Mouse (Mus musculus): ENCODE results near the gene Ankrd2. TPM values are rescaled to one million over a fixed set of nuclear protein-coding genes. Genes with fewer than 3 reads are reported as not detected.

Ankrd2 gene
- total and polyA plus RNA-seq, 3 experiments: not detected

DNA sequence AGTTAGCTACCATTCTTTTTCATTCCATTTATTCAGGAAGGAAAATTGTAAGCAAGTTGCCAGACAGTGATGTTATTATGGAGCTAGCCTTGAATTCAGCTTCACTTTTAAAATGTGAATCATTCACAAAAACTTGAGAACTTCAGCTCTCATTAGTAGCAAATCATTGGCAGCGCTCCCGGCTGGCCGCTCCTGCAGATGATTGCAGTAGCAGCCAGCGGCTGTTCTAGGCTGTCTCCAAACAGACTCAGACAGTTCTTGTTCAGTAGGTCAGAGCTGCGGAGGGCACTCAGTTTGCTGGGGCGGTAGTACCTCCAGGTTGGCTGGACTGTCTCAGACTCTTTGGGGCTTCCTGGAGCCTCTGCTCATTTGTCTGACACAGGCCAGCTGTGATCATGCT lies 42.3 kb upstream of the Ankrd2 start:
- no peak for TF ChIP-seq MAX (IDR thresholded peaks at IDR 0.05; ENCODE audit: low read length)
- no peak for TF ChIP-seq USF2 (IDR thresholded peaks at IDR 0.05; ENCODE audit: borderline replicate concordance in 1 of 2, insufficient read depth in 1 of 2, low read depth in 1 of 2, low read length in 2 of 2)
- no peak for TF ChIP-seq POLR2A (IDR thresholded peaks at IDR 0.05; ENCODE audit: control insufficient read depth in 1 of 2, insufficient read depth in 1 of 2, low read depth in 1 of 2, low read length in 2 of 2, poor library complexity in 1 of 2)
- no peak overlapping the region for H3K9ac ChIP-seq (ENCODE audit: control insufficient read depth, low read depth, low read length, poor library complexity, severe bottlenecking)
- H3K4me3 ChIP-seq (ENCODE audit: control insufficient read depth in 1 of 2, insufficient read depth in 1 of 2, low read depth in 2 of 2, low read length in 2 of 2): no peak overlapping the region
- no peak overlapping the region for H3K27ac ChIP-seq (ENCODE audit: control insufficient read depth, low read depth, low read length)
- no peaks in the 10 kb centered on the region for H3K27me3 ChIP-seq (ENCODE audit: control insufficient read depth in 1 of 2, insufficient read depth in 2 of 2, low read length in 2 of 2)
- H3K79me2 ChIP-seq (ENCODE audit: control insufficient read depth, insufficient read depth, low read length, poor library complexity): no peaks in the 10 kb centered on the region
- no peaks in the 10 kb centered on the region for H3K4me1 ChIP-seq (ENCODE audit: control insufficient read depth in 1 of 2, insufficient read depth in 2 of 2, low read length in 2 of 2)
- H3K9me3 ChIP-seq (replicated peaks; ENCODE audit: insufficient read depth, low read length): no peaks in the 10 kb centered on the region
- H3K36me3 ChIP-seq (ENCODE audit: control insufficient read depth in 1 of 2, insufficient read depth in 2 of 2, low read length in 2 of 2): no peaks in the 10 kb centered on the region
- no peak for DNase-seq (ENCODE audit: low read depth, low spot score)

GRCm38 (mm10) chr19:41994023-41994422 lies 41.8 kb upstream of the Ankrd2 start:
- Histone ChIP-seq H3K27ac (ENCODE audit: control insufficient read depth, low read depth, low read length) (no peak overlapping the region), H3K4me1 (ENCODE audit: control insufficient read depth in 1 of 2, insufficient read depth in 2 of 2, low read length in 2 of 2) (no peaks in the 10 kb centered on the region)

GRCm38 (mm10) chr19:41995483-41995882 lies 40.3 kb upstream of the Ankrd2 start:
- no peak for DNase-seq (ENCODE audit: low read depth, low spot score)
- Histone ChIP-seq H3K27ac (ENCODE audit: control insufficient read depth, low read depth, low read length) (no peak overlapping the region), H3K36me3 (ENCODE audit: control insufficient read depth in 1 of 2, insufficient read depth in 2 of 2, low read length in 2 of 2) (no peaks in the 10 kb centered on the region), H3K27me3 (ENCODE audit: control insufficient read depth in 1 of 2, insufficient read depth in 2 of 2, low read length in 2 of 2) (no peaks in the 10 kb centered on the region), H3K79me2 (ENCODE audit: control insufficient read depth, insufficient read depth, low read length, poor library complexity) (no peaks in the 10 kb centered on the region), H3K4me1 (ENCODE audit: control insufficient read depth in 1 of 2, insufficient read depth in 2 of 2, low read length in 2 of 2) (no peaks in the 10 kb centered on the region), H3K4me3 (ENCODE audit: control insufficient read depth in 1 of 2, insufficient read depth in 1 of 2, low read depth in 2 of 2, low read length in 2 of 2) (no peak overlapping the region), H3K9me3 (replicated peaks; ENCODE audit: insufficient read depth, low read length) (no peaks in the 10 kb centered on the region), H3K9ac (ENCODE audit: control insufficient read depth, low read depth, low read length, poor library complexity, severe bottlenecking) (no peak overlapping the region)
- TF ChIP-seq MEF2A (IDR thresholded peaks at IDR 0.05; ENCODE audit: extremely low read depth, insufficient replicate concordance, low read depth, low read length, poor library complexity, severe bottlenecking): no peak
- TF ChIP-seq RCOR1 (IDR thresholded peaks at IDR 0.05; ENCODE audit: low read depth, low read length): no peak
- no peak for TF ChIP-seq TCF12 (IDR thresholded peaks at IDR 0.05; ENCODE audit: low read depth, low read length)
- TF ChIP-seq MAX (IDR thresholded peaks at IDR 0.05; ENCODE audit: low read length): no peak
- TF ChIP-seq POLR2AphosphoS5 (IDR thresholded peaks at IDR 0.05; ENCODE audit: borderline replicate concordance, low read depth, low read length): no peak
- TF ChIP-seq CHD2 (IDR thresholded peaks at IDR 0.05; ENCODE audit: low read length): no peak
- TF ChIP-seq NRF1 (IDR thresholded peaks at IDR 0.05; ENCODE audit: insufficient read depth, low read depth, low read length, poor library complexity, severe bottlenecking): no peak
- TF ChIP-seq USF1 (IDR thresholded peaks at IDR 0.05; ENCODE audit: low read depth, low read length): no peak
- no peak for TF ChIP-seq EP300 (IDR thresholded peaks at IDR 0.05; ENCODE audit: low read depth in 1 of 2, low read length in 2 of 2)

More at GRCm38 (mm10) chr19:41994023-41994422, 41.8 kb upstream of the Ankrd2 start:
- no peak for TF ChIP-seq MYB (IDR thresholded peaks at IDR 0.05; ENCODE audit: low read depth, low read length)
- no peak for TF ChIP-seq MAX (IDR thresholded peaks at IDR 0.05; ENCODE audit: low read length)
- Histone ChIP-seq H3K27me3 (ENCODE audit: control insufficient read depth in 1 of 2, insufficient read depth in 2 of 2, low read length in 2 of 2) (no peaks in the 10 kb centered on the region), H3K4me3 (ENCODE audit: control insufficient read depth in 1 of 2, insufficient read depth in 1 of 2, low read depth in 2 of 2, low read length in 2 of 2) (no peak overlapping the region), H3K9me3 (replicated peaks; ENCODE audit: insufficient read depth, low read length) (no peaks in the 10 kb centered on the region), H3K36me3 (ENCODE audit: control insufficient read depth in 1 of 2, insufficient read depth in 2 of 2, low read length in 2 of 2) (no peaks in the 10 kb centered on the region), H3K9ac (ENCODE audit: control insufficient read depth, low read depth, low read length, poor library complexity, severe bottlenecking) (no peak overlapping the region), H3K79me2 (ENCODE audit: control insufficient read depth, insufficient read depth, low read length, poor library complexity) (no peaks in the 10 kb centered on the region)
- DNase-seq (ENCODE audit: low read depth, low spot score): no peak

Data from MEL (cell line).